Mouse (Mus musculus): Measurements from ENCODE around the gene Mgea5.
"Not testable (repeated sequence)": the region's sequence is repeated elsewhere in the genome, so short reads cannot be mapped to it uniquely, and the experiment has no call there.

Mgea5 gene

GRCm38 (mm10) chr19:45783181-45783932 is at the start of gene Mgea5:
TSS of gene Mgea5 (minus strand) at chr19:45783837.
- peak; percentile 99 for DNase-seq (ENCODE audit: low read depth, low spot score)

- no peak for DNase-seq (ENCODE audit: low read depth, low spot score)
Measured at GRCm38 (mm10) chr19:45830679-45831078, 47.0 kb upstream of the Mgea5 start.

- DNase-seq (ENCODE audit: low read depth, low spot score), result no peak
Measured at GRCm38 (mm10) chr19:45827736-45828135, 44.1 kb upstream of the Mgea5 start.

GRCm38 (mm10) chr19:45827125-45827524 is 43.5 kb upstream of the Mgea5 start:
- DNase-seq (ENCODE audit: low read depth, low spot score), result no peak

- DNase-seq (ENCODE audit: low read depth, low spot score), result no peak
Measured at GRCm38 (mm10) chr19:45826146-45826545, 42.5 kb upstream of the Mgea5 start.

- no peak for DNase-seq (ENCODE audit: low read depth, low spot score)
Measured at GRCm38 (mm10) chr19:45821832-45822231, 38.2 kb upstream of the Mgea5 start.

GRCm38 (mm10) chr19:45817816-45818490 is 34.3 kb upstream of the Mgea5 start:
- no peak for DNase-seq (ENCODE audit: low read depth, low spot score)

- no peak for DNase-seq (ENCODE audit: low read depth, low spot score)
Measured at GRCm38 (mm10) chr19:45816727-45817126, 33.1 kb upstream of the Mgea5 start.

GRCm38 (mm10) chr19:45815831-45816405 is 32.3 kb upstream of the Mgea5 start, which contains the start of gene Kcnip2:
TSS of gene Kcnip2 (minus strand) at chr19:45816061.
- DNase-seq (ENCODE audit: low read depth, low spot score), result no peak

- DNase-seq (ENCODE audit: low read depth, low spot score), result no peak
Measured at GRCm38 (mm10) chr19:45815170-45815569, 31.5 kb upstream of the Mgea5 start.

GRCm38 (mm10) chr19:45813801-45814200 is 30.2 kb upstream of the Mgea5 start:
- peak; percentile 57 for DNase-seq (ENCODE audit: low read depth, low spot score)

- DNase-seq (ENCODE audit: low read depth, low spot score), result peak; percentile 74
Measured at GRCm38 (mm10) chr19:45813263-45813662, 29.6 kb upstream of the Mgea5 start.

GRCm38 (mm10) chr19:45812673-45813252 is 29.1 kb upstream of the Mgea5 start:
- no peak for DNase-seq (ENCODE audit: low read depth, low spot score)

GRCm38 (mm10) chr19:45812115-45812514 is 28.5 kb upstream of the Mgea5 start:
- DNase-seq (ENCODE audit: low read depth, low spot score), result no peak

- no peak for DNase-seq (ENCODE audit: low read depth, low spot score)
Measured at GRCm38 (mm10) chr19:45811028-45811674, 27.5 kb upstream of the Mgea5 start.

- DNase-seq (ENCODE audit: low read depth, low spot score), result no peak
Measured at GRCm38 (mm10) chr19:45807732-45808131, 24.1 kb upstream of the Mgea5 start.

- DNase-seq (ENCODE audit: low read depth, low spot score), result not testable (repeated sequence)
Measured at GRCm38 (mm10) chr19:45805817-45806216, 22.2 kb upstream of the Mgea5 start.

- DNase-seq (ENCODE audit: low read depth, low spot score), result peak; percentile 47
Measured at GRCm38 (mm10) chr19:45804593-45805368, 21.1 kb upstream of the Mgea5 start.

- no peak for DNase-seq (ENCODE audit: low read depth, low spot score)
Measured at GRCm38 (mm10) chr19:45803408-45803807, 19.8 kb upstream of the Mgea5 start.

GRCm38 (mm10) chr19:45802702-45803101 is 19.1 kb upstream of the Mgea5 start:
- no peak for DNase-seq (ENCODE audit: low read depth, low spot score)

- no peak for DNase-seq (ENCODE audit: low read depth, low spot score)
Measured at GRCm38 (mm10) chr19:45796879-45797278, 13.2 kb upstream of the Mgea5 start.

Data from forelimb bud, embryonic 11.5 days (tissue).